Mouse (Mus musculus): ENCODE results near the gene Gstm7.

GRCm38 (mm10) chr3:107964026-107964425 is 32.4 kb upstream of the Gstm7 start:
- no peak for TF ChIP-seq POLR2A (IDR thresholded peaks at IDR 0.05; ENCODE audit: borderline replicate concordance, low read depth, low read length)
- TF ChIP-seq CTCF (IDR thresholded peaks at IDR 0.05; ENCODE audit: low read depth, low read length), result no peak

All from bone marrow macrophage, adult 2 months (primary cell).